Mouse (Mus musculus) gastrocnemius, postnatal 25 days (tissue): Measurements from ENCODE around the gene Bard1. TPM values are rescaled to one million over a fixed set of nuclear protein-coding genes. Genes with fewer than 3 reads are reported as not detected.

Experiments
- DNase-seq: peaks from one replicate; pipeline ENCODE4 v3.0.0; 2022
- total RNA-seq, 2 experiments: library from RNA; stranded (reverse); gene quantifications; 1 replicate in 1 of 2; 2 replicates in 1 of 2; pipeline ENCODE4 v1.2.3; 2021

Gene Bard1
- total RNA-seq, 2 experiments from 2014 or later, result 0.23 to 0.40 TPM

GRCm38 (mm10) chr1:71052252-71052651 lies 50.7 kb downstream of the Bard1 start:
- DNase-seq, result no peak

DNA sequence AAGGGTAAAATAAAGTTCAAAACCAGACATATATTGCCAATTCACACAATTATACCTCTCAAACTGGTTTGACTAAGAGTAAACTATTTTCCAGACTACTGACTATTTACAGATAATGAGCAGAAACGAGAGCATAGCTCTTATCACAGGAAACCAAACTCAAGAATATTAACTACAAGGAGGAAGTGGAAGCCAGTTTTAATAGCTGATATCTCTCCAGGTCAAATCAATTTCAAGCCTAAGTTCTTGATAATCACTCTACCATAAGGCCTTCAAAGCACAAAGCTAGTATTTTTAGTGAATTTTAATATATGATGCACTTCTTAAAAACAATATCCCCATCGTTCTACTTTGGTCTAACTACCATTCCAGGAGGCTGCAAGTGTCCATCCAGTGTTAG lies 57.8 kb downstream of the Bard1 start:
- no peak for DNase-seq

DNA sequence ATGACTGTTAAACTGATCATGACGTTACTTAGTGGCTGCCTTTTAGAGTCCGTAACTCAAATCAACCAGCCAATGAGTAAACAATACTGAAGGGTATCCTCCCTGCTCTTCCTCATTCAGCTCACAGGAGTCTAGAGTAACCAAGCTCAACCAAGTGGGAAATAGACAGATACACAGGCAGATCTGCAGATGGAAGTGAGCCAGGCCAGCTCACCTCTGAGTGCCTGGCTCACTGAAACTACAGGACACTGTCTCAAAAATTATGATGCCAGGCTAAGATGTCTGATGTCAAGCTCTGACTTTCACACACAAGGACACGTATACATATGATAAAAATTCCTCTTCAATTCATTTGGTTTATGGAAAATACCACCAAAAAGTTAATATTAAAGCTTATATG lies 59.0 kb downstream of the Bard1 start:
- DNase-seq, result no peak

- DNase-seq, result no peak
Observed at GRCm38 (mm10) chr1:71036999-71037398, 65.9 kb downstream of the Bard1 start.

DNA sequence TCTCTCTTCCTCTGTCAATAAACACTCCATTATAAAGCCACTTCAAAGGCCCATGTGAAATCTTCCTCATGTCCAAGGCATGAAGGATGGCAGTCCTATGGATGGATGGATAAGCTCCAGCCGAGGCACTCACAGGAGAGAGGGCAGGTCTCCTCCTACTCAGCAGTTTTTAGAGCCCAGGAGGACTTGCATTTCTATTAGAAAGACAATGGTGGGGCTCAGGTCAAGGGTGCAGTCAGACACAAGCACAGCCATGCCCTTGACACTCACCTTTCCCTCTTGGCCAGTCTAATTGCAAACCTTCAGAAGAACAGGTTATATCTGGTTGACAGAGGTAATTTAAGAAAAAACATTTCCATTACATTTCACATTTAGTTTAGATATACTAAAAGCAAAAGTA lies 67.4 kb downstream of the Bard1 start:
- DNase-seq, result no peak

DNA sequence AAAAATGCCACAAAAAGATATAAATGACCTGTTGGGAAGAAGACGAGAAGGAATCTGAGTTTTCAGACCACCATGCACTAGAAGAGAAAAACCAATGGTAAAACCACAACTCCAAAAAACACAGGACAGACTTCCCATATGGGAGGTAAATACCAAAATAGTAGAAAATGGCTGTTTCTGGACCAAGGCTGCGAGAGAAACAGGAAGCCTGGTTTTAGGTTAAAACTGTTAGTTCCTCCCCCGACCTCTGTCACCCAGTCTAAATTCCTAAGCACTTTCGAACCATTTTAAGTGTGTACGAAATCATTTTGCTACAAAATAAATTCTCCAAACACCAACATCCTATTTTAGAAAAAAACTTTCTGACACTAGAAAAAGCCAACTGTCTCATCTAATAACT lies 80.2 kb downstream of the Bard1 start:
- no peak for DNase-seq

GRCm38 (mm10) chr1:71014345-71014744 lies 88.6 kb downstream of the Bard1 start:
- no peak for DNase-seq

DNA sequence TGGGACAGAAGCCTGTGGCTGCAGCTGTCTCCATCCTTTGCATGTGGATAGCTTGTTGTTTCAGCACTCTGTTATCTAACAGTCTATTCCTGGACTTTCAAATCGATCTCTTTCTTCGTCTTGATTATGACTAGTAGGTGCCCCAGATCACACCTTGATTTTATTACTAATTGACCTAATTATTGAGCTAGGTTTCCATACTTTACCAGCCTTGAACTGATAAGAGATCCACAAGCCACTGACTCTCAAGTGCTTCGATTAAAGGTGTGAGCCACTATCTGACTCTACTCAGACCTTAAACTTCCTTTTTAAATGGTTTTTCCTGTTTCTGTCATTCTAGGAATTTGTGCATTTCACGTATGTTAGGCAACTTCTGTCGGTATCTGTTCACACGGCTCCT lies 96.9 kb downstream of the Bard1 start:
- DNase-seq, result no peak

- no peak for DNase-seq
Observed at GRCm38 (mm10) chr1:71004177-71004576, 98.8 kb downstream of the Bard1 start.

DNA sequence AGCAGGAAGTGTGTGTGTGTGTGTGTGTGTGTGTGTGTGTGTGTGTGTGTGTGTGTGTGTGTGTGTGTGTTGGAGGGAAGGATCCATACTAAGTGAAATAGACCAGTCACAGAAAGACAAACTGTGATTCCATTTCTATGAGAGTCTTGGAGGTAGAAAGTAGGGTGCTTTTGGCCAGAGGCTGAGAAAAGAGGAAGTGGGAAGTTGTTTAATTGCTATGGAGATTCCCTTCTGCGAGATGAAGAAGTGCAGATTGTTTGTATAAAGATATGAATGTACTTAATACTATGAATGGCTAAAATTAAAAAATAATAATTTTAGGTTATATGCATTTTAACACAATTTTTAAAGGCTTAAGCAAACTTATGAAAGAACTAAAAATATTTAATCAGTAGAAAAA lies 99.2 kb downstream of the Bard1 start:
- no peak for DNase-seq

- DNase-seq, result no peak
Observed at GRCm38 (mm10) chr1:70997377-70997993, 105.5 kb downstream of the Bard1 start.

GRCm38 (mm10) chr1:70996766-70997165 lies 106.2 kb downstream of the Bard1 start:
- DNase-seq, result no peak
